Mouse (Mus musculus) adrenal gland (tissue): Measurements from ENCODE around the gene Xpo5.

Experiments
- intact Hi-C: fragments of 180-260 bp; cut with DNase I; formaldehyde crosslinking; loops from one replicate; pipeline ENCODE4 v1.15.1; 2025
- long read RNA-seq, 2 experiments: library from polyadenylated mRNA; unstranded; transcript quantifications; one replicate each; pipeline ENCODE4 v2.0.0; 2020; ENCODE audit warnings: borderline replicate concordance in 1 of 2; ENCODE audit not compliant: insufficient replicate concordance in 1 of 2

The Xpo5 gene
- long read RNA-seq, experiment 1, full-length matches to known transcripts: 5 of 25 reads
- long read RNA-seq, experiment 1, partial matches to known transcripts: 13 of 25 reads
- long read RNA-seq, experiment 1, other reads (novel, unspliced or antisense): 7 of 25 reads
- long read RNA-seq, experiment 2, full-length matches to known transcripts: 3 of 16 reads
- long read RNA-seq, experiment 2, partial matches to known transcripts: 8 of 16 reads
- long read RNA-seq, experiment 2, other reads (novel, unspliced or antisense): 5 of 16 reads

DNA sequence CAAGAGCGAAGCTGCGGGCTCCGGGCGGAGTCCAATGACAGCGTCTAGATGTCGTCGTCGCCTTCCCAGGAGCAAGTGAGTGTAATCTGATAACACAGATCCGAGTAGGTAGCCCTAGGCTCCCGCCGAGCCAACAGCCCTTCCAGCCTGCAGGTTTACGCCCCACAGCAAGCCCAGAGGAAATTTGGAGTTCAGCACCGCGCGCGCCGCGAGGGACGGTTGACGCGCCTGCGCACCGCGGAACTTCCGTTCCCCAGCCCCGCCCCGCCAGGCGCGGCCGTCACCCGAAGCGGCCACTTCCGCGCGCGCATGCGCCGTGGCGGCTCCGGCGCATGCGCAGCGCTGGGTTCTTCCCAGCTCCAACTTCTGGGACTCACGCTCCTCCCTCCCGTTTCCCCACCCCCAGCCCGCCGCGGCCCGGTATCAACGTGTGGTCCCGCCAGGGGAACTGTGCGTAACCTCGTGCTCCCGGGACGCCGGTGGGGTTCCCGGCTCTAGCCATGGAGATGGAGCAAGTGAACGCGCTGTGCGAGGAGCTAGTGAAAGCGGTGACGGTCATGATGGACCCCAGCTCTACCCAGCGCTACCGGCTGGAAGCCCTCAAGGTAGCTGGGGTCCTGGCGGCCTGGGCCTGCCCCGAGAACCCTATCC is at the start of gene Xpo5, which contains the start of gene Polh:
Xpo5 (plus strand) TSS at position 362 of the 651 bp plus-strand sequence.
Polh (minus strand) TSS at position 225 of the 651 bp plus-strand sequence.
- intact Hi-C loops: loop anchor here (5.0 kb wide), 1 partner anchor 45 kb away; the partner anchor contains the start of genes Polr1c and Yipf3

GRCm38 (mm10) chr17:46152847-46153782 is 49.5 kb upstream of the Xpo5 start, which contains the start of gene Mad2l1bp:
Gene Mad2l1bp, minus strand, starts transcription at chr17:46153553.
- intact Hi-C loops: no loop called here

DNA sequence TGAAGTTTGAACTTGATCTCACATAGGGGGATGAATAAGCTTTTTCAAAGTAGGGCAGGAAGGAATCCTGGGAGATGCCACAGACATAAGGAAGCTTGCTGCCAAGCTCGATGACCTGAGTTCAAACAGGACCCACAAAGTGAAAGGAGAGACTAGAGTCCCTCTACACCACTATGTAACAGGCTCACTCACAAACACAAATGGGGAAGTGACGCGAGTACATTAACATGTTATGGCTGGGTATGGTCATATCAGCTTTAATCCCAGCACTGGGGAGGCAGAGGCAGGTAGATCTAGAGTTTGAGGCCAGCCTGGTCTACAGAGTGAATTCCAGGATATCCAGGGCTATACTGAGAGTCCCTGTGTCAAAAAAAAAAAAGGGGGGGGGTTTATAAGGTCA is 48.2 kb upstream of the Xpo5 start:
- intact Hi-C loops: no loop called here

- intact Hi-C loops: no loop called here
These were observed 45.9 kb upstream of the Xpo5 start for GRCm38 (mm10) chr17:46156680-46157079.

DNA sequence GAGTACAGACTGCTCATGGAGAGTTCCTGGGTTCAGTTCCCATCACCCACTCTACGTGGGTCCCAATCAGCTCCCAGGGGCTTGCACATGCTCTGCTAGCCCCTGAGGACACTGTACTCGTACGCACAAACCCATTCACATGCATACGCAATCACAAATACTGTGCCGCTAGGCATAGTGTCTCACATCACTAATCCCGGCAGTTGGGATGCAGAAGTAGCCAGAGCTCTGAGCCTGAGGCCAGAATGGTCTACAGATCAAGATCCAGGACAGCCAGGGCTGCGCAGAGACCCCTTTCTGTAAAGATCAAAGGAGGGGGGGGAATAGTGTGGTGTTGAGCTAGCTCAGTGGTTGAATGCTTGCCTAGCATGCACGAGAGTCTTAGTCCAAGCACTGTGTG is 45.5 kb upstream of the Xpo5 start:
- intact Hi-C loops: no loop called here

- intact Hi-C loops: no loop called here
These were observed 43.3 kb upstream of the Xpo5 start for GRCm38 (mm10) chr17:46159236-46159635.

- intact Hi-C loops: no loop called here
These were observed 42.4 kb upstream of the Xpo5 start for GRCm38 (mm10) chr17:46160090-46160662.

DNA sequence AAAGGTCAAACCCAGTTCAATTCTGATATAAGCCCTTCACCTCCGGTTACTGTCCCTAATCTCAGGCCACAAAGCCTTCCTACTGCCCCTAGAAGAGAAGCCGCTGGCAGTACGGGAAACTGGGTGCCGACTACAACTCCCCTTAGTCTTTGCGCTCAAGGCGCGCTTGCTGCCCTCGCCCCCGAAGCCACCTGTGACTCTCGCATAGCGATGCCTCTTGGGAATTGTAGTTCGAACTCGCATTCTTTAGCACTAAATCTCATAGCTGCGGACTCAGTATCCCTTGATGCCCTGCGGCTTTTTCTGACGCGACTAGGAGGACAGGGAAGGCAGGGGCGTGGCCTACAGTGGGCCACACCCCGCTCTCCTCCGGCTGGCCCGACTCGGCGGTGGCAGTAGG is 41.9 kb upstream of the Xpo5 start, which contains the start of gene Gtpbp2:
Gtpbp2 (plus strand) TSS at position 347 of the 400 bp plus-strand sequence.
- intact Hi-C loops: no loop called here

- intact Hi-C loops: no loop called here
These were observed 41.4 kb upstream of the Xpo5 start for GRCm38 (mm10) chr17:46161179-46161578.

GRCm38 (mm10) chr17:46161710-46162109 is 40.9 kb upstream of the Xpo5 start:
- intact Hi-C loops: no loop called here

DNA sequence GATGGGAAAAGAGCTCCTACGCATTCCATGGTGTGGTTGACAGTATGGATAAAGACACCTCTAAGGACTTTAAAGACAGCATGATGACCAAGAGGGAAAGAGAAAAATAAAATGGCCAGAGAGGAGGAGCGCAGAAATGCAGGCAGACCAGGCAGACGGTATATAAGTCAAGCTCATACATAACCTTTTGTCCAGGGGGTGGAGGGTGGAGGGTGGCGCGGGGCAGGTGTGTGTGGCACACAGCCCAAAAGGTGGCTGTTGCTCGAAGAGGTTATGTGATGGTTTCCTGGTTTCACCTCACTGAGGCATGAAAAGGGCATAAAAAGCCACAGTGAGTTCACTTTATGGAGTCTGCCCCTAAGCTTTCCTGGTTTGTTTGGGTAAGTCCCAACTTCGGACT is 40.0 kb upstream of the Xpo5 start:
- intact Hi-C loops: no loop called here

- intact Hi-C loops: no loop called here
These were observed 39.6 kb upstream of the Xpo5 start for GRCm38 (mm10) chr17:46162951-46163421.

DNA sequence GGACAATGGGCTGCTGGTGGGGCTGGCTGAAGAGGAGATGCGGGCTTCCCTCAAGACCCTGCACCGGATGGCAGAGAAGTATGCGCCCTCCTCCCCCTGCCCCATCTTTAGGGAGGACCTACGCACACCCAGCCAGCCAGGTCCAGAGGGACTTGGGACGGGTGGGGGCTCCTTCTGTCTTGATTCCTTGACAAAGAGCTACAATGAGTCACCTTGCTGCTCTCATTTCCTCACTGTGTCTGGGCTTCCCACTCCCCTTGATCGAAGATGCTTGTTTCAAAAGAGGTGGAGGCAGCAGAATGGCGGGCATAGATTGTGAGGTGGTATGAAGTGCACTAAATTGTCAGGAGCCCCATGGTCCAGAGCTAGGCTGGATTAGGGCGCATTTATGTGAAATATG is 38.3 kb upstream of the Xpo5 start:
- intact Hi-C loops: no loop called here

DNA sequence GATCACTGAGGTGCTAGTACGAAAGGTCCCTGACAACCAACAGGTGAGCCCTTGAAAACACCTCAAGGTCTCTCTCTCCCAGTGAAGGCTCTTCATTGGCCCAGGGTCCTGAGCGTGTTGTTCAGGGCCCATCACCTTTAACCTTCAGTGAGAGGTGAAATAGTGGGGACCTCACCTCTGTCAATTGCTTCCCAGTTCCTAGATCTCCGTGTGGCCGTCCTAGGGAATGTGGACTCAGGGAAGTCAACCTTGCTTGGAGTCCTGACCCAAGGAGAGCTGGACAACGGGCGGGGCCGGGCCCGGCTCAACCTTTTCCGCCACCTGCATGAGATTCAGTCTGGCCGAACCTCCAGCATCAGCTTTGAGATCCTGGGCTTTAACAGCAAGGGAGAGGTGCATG is 37.8 kb upstream of the Xpo5 start:
- intact Hi-C loops: loop anchor here (5.0 kb wide), 1 partner anchor 432 kb away; the partner anchor contains the start of gene 1600014C23Rik

GRCm38 (mm10) chr17:46165460-46165859 is 37.1 kb upstream of the Xpo5 start:
- intact Hi-C loops: loop anchor here (5.0 kb wide), 1 partner anchor 433 kb away; the partner anchor contains the start of gene 1600014C23Rik

GRCm38 (mm10) chr17:46166270-46166669 is 36.3 kb upstream of the Xpo5 start:
- intact Hi-C loops: loop anchor here (5.0 kb wide), 1 partner anchor 434 kb away; the partner anchor contains the start of gene 1600014C23Rik

DNA sequence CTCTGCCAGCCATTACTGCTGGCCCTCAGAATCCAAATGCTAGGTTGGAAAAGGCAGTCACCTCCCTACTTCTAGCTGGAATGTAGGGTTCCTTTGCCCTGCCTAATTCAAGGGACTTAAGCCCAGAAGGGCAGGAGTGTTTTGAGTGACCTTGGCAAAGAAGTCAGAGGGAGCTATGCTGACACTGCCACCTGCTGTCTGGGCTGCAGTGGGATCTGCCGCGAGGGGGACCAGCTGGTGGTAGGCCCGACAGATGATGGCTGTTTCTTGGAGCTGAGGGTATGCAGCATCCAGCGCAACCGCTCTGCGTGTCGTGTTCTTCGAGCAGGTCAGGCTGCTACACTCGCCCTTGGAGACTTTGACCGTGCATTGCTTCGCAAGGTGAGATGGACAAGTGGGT is 35.6 kb upstream of the Xpo5 start:
- intact Hi-C loops: loop anchor here (5.0 kb wide), 1 partner anchor 435 kb away; the partner anchor contains the start of gene 1600014C23Rik

GRCm38 (mm10) chr17:46168318-46168717 is 34.3 kb upstream of the Xpo5 start:
- intact Hi-C loops: loop anchor here (5.0 kb wide), 1 partner anchor 436 kb away; the partner anchor contains the start of gene 1600014C23Rik

GRCm38 (mm10) chr17:46168768-46169167 is 33.8 kb upstream of the Xpo5 start:
- intact Hi-C loops: loop anchor here (5.0 kb wide), 1 partner anchor 436 kb away; the partner anchor contains the start of gene 1600014C23Rik

DNA sequence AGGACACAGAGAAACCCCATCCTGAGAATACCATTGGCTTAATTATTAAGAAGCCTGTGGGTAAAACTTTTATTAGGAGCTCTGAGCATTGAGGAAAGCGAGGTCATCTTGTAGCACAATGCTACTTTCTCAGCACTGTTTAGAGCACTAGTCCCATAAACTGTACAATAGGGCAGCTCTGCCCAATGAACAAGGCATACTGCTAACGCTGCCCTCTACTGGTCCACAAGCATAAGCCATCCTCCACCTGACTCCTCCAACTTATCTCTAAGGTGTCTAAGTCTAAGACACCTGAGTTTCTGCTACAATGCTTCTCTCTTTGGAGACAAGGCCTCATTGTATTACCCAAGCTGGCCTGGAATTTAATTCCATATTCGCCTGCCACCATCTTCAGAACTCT is 32.0 kb upstream of the Xpo5 start:
- intact Hi-C loops: no loop called here
